Mouse (Mus musculus) ES-Bruce4 (cell line): ENCODE data around the gene Gm7544. TPM values are rescaled to one million over a fixed set of nuclear protein-coding genes. Genes with fewer than 3 reads are reported as not detected.

Experiments
- H3K27ac ChIP-seq: 2 replicates; pipeline ENCODE4 v1.5.1; 2012; ENCODE audit warnings: low read length, inconsistent platforms; ENCODE audit not compliant: insufficient read depth
- H3K27me3 ChIP-seq: 2 replicates; pipeline ENCODE4 v1.6.1; 2012; ENCODE audit warnings: mild to moderate bottlenecking, low read length, inconsistent platforms; ENCODE audit not compliant: control insufficient read depth, poor library complexity, insufficient read depth, severe bottlenecking
- H3K36me3 ChIP-seq: 2 replicates; pipeline ENCODE4 v1.6.1; 2012; ENCODE audit warnings: inconsistent platforms, mild to moderate bottlenecking, low read length, moderate library complexity; ENCODE audit not compliant: control insufficient read depth, poor library complexity, insufficient read depth, severe bottlenecking
- H3K4me1 ChIP-seq: one replicate; pipeline ENCODE4 v1.8.1; 2011; ENCODE audit warnings: low read length; ENCODE audit not compliant: control insufficient read depth, insufficient read depth
- H3K4me3 ChIP-seq: 2 replicates; pipeline ENCODE4 v1.5.1; 2011; ENCODE audit warnings: low read depth, mild to moderate bottlenecking, low read length
- H3K9ac ChIP-seq: 2 replicates; pipeline ENCODE4 v1.6.1; 2012; ENCODE audit warnings: low read depth, mild to moderate bottlenecking, inconsistent platforms; ENCODE audit not compliant: poor library complexity, severe bottlenecking
- H3K9me3 ChIP-seq: replicated peaks from 2 replicates; pipeline ENCODE4 v1.6.1; 2012; ENCODE audit warnings: mild to moderate bottlenecking, low read length, inconsistent platforms; ENCODE audit not compliant: control insufficient read depth, poor library complexity, insufficient read depth, severe bottlenecking
- CTCF ChIP-seq: IDR thresholded peaks from one replicate; pipeline ENCODE4 v1.8.1; 2011; ENCODE audit warnings: low read depth, low read length
- EP300 ChIP-seq: IDR thresholded peaks from 2 replicates; pipeline ENCODE4 v1.6.1; 2011; ENCODE audit warnings: low read depth, low read length; ENCODE audit not compliant: insufficient read depth
- POLR2A ChIP-seq: IDR thresholded peaks from one replicate; pipeline ENCODE4 v1.8.1; 2011; ENCODE audit warnings: low read length; ENCODE audit not compliant: insufficient read depth
- polyA plus RNA-seq: library from polyadenylated mRNA; stranded (reverse); fragments of >200 nt; gene quantifications from 2 replicates; pipeline ENCODE4 v1.2.4, GENCODE M21; 2011; ENCODE audit warnings: low read depth; ENCODE audit not compliant: missing spikeins, insufficient read depth, insufficient read length

Gene Gm7544
- polyA plus RNA-seq, 1 experiment, result not detected

- Histone ChIP-seq H3K9me3 (peaks cover 5% of the 10 kb centered on the region; the same call in 1 of the 2 replicates), H3K27ac (no peak overlapping the region), H3K27me3 (no peaks in the 10 kb centered on the region), H3K9ac (no peak overlapping the region), H3K4me3 (no peak overlapping the region), H3K36me3 (no peaks in the 10 kb centered on the region), H3K4me1 (no peaks in the 10 kb centered on the region)
- TF ChIP-seq POLR2A, result no peak
- no peak for TF ChIP-seq EP300
Measured at GRCm38 (mm10) chr1:82987530-82988198, 31.9 kb upstream of the Gm7544 start.

DNA sequence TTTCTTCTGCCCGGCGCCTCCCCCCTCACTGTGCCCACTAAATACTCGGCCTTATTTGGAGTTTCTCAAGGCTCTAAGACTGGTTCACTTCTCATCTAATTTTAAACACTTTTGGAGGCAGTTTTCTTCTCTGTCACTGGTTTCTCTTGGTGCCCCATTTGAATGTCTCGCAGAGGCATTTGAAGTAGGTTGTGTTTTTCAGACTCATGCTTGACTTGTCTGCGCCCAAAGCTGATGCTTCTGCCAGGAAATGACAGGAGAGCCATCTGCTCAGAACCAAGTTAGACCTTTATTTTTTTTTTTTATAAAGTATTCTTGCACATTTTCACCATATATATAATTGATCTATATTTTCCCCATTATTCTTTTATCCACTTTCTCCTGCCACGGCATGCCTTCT lies 30.9 kb upstream of the Gm7544 start:
- no peaks in the 10 kb centered on the region for H3K4me1 ChIP-seq
- H3K9me3 ChIP-seq, result peaks cover 5% of the 10 kb centered on the region; the same call in 1 of the 2 replicates
- TF ChIP-seq POLR2A (no peak), EP300 (no peak), CTCF (no peak)
- H3K27me3 ChIP-seq, result no peaks in the 10 kb centered on the region
- no peak overlapping the region for H3K4me3 ChIP-seq
- no peak overlapping the region for H3K9ac ChIP-seq
- H3K36me3 ChIP-seq, result no peaks in the 10 kb centered on the region
- no peak overlapping the region for H3K27ac ChIP-seq

DNA sequence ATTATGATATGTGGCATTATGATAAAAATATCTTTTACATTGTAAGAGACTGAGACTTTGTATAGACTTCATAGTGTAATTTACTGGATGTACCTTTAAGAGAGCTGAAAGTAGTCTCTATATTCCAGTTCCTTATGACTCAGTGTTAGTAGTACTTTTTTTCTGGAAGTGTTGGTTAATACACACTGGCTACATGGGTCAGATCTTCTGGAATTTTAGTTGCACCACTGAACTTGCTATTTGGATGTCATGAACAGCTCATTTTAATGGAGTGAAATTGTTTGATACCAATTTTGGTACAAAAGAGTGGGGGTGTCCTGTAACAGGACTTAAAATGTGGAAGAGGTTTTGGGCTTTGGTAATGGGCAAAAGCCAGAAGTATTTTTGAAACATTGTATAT lies 22.0 kb upstream of the Gm7544 start:
- no peaks in the 10 kb centered on the region for H3K9me3 ChIP-seq
- H3K9ac ChIP-seq, result no peak overlapping the region
- no peaks in the 10 kb centered on the region for H3K27me3 ChIP-seq
- no peaks in the 10 kb centered on the region for H3K4me1 ChIP-seq
- H3K36me3 ChIP-seq, result no peaks in the 10 kb centered on the region
- no peak overlapping the region for H3K27ac ChIP-seq
- no peak for TF ChIP-seq POLR2A
- no peak for TF ChIP-seq CTCF
- no peak for TF ChIP-seq EP300
- no peak overlapping the region for H3K4me3 ChIP-seq

- H3K36me3 ChIP-seq, result no peaks in the 10 kb centered on the region
- no peak overlapping the region for H3K9ac ChIP-seq
- no peak for TF ChIP-seq POLR2A
- no peak for TF ChIP-seq CTCF
- no peak for TF ChIP-seq EP300
- H3K4me1 ChIP-seq, result no peaks in the 10 kb centered on the region
- no peaks in the 10 kb centered on the region for H3K9me3 ChIP-seq
- no peak overlapping the region for H3K27ac ChIP-seq
- no peaks in the 10 kb centered on the region for H3K27me3 ChIP-seq
- no peak overlapping the region for H3K4me3 ChIP-seq
Measured at GRCm38 (mm10) chr1:82975750-82976149, 19.9 kb upstream of the Gm7544 start.

GRCm38 (mm10) chr1:82974342-82974741 lies 18.5 kb upstream of the Gm7544 start:
- Histone ChIP-seq H3K9ac (no peak overlapping the region), H3K4me3 (no peak overlapping the region), H3K27ac (no peak overlapping the region), H3K9me3 (no peaks in the 10 kb centered on the region), H3K4me1 (no peaks in the 10 kb centered on the region), H3K36me3 (no peaks in the 10 kb centered on the region), H3K27me3 (no peaks in the 10 kb centered on the region)
- no peak for TF ChIP-seq EP300
- TF ChIP-seq CTCF, result no peak
- TF ChIP-seq POLR2A, result no peak

DNA sequence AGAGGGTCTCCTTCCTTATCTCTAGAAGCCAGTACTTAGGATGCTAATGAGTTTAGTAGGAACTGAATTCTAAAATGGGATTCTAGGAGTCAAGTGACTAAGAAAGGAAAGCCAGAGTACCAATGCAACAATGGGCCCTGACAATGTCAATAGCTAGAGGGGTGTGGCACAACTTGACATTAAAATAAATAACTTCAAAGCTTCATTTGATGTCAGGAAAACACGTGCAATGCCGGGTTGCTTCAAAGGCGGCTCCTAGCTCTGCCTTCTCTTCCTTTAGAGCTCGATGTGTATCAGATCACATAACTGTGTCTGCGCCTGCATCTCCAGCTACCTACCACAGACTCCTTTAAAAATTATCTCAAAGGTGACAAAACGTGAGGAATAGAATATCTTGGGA lies 18.1 kb upstream of the Gm7544 start:
- Histone ChIP-seq H3K4me1 (no peaks in the 10 kb centered on the region), H3K36me3 (no peaks in the 10 kb centered on the region), H3K27ac (no peak overlapping the region), H3K4me3 (no peak overlapping the region), H3K9ac (no peak overlapping the region), H3K9me3 (no peaks in the 10 kb centered on the region), H3K27me3 (no peaks in the 10 kb centered on the region)
- no peak for TF ChIP-seq CTCF
